Mouse (Mus musculus) thymus, adult 2 months (tissue): ENCODE data around the gene Peg10.

Experiments
- CTCF ChIP-seq: fragments of 200-500 bp; IDR thresholded peaks from 2 replicates; pipeline ENCODE4 v1.5.1; 2012; ENCODE audit warnings: mild to moderate bottlenecking, control low read depth, low read length, moderate library complexity, borderline replicate concordance; ENCODE audit not compliant: control insufficient read depth, poor library complexity, insufficient read depth; ENCODE audit errors: extremely low read depth
- POLR2A ChIP-seq: fragments of 200-500 bp; IDR thresholded peaks from 2 replicates; pipeline ENCODE4 v1.6.1; 2012; ENCODE audit warnings: mild to moderate bottlenecking, low read length, control low read depth, moderate library complexity; ENCODE audit not compliant: control insufficient read depth, poor library complexity, insufficient read depth; ENCODE audit errors: extremely low read depth

DNA sequence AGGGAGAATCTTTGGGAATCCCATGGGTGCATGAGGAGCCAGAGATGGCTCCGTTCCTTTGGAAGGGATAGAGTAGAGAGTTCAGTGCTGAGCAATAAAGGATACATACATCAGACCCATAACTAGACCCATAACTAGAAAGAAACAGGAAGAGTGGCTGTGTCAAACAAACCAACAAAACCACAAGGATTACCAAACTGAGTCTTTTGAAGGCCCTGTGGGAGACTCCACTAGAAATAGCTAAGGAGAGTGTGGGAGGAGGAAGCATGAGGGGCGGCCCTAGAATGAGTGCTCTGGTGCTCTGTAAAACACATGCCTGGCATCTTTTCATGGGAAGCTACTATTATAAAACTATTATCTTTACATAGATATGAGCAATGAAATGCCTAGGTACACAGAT is 18.8 kb upstream of the Peg10 start:
- TF ChIP-seq CTCF (no peak), POLR2A (no peak)
